Mouse (Mus musculus): Measurements from ENCODE around the gene Ccdc81.
A peak's percentile ranks its signal among the peaks of the same experiment; 100 is the strongest.

The Ccdc81 gene

DNA sequence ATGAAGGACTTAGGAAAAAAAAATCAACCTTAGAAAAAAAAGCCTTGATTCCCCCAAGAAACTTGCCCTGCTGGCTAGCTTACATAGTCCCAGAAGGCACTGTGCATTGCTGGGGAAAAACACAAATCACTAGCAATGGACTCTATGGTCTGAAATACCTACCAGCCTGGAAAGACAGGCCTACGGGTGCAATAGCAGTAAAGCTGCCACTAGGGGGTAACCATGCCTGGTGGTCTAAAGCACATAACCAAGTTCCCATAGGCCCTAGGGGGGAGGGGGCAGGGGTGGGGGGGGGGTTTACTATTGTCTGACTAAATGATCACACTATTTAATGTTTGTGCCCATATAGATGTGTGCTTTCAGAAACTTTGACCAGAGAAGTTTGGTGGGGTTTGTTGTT is 38.7 kb downstream of the Ccdc81 start:
- no peak for DNase-seq (ENCODE audit: low spot score)

DNA sequence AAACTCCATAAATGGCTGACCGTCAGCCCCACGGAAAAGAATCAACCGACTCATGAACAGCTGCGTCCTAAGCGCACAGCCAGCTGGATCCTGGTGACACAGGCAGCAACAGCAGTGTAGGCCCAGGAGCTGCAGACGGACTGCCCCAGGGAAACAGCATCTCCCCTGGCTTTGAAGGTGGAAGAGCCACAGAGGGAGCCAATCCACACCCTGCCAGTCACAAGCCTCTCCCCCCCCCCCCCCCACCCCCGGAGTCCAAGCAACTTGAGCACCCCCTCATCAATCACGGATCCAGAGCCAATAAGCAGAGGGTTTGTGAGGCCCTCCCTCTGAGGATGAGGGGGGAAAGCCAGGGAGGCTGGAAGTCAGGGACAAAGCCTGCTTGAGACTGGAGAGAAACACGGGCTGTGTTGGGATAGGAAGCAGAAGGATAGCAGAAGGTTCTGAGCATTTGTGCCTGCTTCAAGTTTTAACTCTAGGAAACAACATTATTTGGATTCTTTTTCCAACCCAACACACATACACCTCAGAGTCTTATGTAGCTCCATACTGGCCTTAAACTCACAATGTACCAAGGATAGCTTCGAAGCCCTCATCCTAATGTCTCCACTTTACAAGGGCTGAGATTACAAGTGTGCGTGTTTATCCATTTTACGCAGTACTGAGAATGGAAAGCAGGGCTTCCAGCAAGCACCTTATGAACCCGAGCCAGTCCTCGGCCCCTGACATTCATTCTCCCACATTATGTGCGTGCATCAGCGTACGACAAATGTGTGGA is 46.8 kb downstream of the Ccdc81 start:
- no peak for DNase-seq (ENCODE audit: low spot score)

DNA sequence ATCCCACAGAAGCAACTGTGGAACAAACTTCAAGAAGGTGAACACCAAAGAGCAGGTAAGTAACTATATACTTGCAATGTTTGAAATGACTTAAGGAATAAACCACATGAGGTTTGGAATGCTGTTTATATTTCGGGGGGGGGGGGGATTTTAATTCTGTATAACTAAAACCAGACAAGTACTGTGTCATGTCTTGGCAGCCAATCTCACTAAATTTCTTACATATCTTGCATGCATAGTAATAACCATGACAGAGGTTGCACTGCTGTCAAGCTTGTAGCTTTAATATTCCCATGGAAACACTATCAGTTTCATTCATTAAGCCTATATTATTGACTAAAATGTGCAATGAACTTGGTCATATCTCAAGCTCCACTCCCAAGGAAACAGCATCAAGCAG is 48.2 kb downstream of the Ccdc81 start:
- no peak for DNase-seq (ENCODE audit: low spot score)

DNA sequence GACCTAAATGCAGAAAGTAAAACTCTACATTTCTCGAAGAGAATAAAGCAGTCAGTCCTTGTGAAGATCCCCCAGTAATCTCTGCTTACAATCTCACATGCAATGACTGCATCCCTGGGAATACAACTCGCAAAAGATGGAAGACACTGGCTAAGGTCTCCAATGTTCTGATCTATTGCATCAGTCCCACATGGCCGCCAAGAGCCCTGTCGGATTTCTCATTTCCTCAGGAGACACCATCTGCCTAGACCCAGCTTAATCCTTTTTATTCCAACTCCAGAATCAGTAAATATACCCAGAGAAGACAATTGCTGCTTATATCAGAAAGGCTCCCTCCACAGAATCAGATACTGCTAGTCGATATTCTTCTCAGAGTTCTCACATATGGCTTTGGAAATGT is 50.3 kb downstream of the Ccdc81 start:
- DNase-seq (ENCODE audit: low spot score), result no peak

DNA sequence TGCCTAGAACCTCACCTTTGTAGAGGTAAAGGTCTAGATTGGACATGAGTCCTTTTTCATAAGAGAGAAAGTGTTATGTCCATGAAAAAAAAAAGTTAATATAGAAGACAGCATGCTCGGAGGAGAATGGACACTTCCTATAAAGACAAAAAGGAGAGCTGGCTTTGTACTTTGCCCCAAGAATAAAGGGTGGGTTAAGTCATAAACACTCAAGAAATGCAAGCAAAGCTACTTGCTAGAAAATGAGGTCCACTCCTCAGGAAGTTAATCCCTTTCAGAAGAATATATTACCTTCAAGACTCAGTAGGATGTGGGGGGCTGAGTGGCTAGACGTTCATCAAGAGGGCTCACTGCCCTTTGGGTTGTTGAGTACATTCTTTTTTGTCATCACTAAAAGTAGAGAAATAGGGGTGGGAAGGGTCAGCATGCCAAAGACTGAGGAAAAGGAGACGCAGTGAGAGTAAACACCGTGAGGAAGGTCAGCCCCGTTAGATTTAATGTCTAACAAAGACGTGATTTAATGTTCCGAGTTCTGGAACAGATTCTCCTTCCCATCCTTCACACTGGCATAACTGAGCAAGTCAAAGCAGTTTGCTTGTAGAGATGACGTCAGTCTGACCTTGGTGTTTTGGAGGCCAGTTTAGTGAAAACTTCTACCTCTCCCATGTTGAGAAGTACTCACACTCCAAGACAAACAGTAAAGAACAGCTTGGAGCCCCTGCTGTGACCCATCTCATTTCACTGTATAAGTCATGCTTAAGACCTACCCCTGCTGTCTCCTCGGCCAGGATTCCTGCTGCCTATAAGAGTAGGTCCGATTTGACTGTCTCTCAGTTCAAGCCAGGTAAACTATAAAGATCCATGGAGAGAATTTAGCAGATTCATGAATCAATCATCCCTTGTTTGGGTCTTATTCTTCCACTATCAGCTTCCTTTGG is 51.0 kb downstream of the Ccdc81 start:
- no peak for DNase-seq (ENCODE audit: low spot score)

DNA sequence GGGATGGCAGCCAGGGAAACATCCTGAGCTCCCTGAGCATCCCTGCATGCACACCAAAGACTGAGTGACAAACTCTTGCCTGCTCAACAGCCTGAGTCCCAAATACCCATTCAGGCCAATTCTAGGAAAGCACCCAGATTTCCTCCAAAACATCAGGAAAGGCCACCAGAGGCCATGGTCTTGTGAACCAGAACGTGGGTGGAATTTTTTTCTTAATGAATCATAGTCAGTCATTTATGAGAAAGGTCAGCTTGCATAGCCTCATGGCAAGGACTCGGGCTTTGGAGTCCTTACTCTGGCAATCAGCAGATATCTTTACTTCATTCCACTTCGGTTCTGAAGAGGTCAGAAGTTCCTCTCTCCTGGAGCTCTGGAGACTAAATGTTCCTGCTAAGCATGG is 52.9 kb downstream of the Ccdc81 start:
- no peak for DNase-seq (ENCODE audit: low spot score)

DNA sequence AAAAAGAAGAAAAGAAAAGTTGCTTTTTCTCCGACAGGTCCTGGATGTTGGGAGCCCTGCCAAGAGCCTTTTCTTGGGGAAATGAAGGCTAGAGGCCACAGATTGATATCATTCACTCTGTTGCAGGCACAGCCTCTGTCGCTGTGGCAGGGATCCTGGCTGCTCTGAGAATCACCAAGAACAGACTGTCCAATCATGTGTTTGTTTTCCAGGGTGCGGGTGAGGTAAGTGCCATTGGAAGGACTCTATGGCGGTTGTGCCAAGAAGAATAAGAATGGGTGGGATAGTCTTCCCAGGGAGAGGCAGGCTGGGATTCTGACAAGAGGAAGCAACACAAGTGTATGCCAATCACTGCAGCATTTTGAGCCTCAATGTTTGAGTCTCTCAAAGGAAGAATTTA is 57.8 kb downstream of the Ccdc81 start:
- DNase-seq (ENCODE audit: low spot score), result no peak

DNA sequence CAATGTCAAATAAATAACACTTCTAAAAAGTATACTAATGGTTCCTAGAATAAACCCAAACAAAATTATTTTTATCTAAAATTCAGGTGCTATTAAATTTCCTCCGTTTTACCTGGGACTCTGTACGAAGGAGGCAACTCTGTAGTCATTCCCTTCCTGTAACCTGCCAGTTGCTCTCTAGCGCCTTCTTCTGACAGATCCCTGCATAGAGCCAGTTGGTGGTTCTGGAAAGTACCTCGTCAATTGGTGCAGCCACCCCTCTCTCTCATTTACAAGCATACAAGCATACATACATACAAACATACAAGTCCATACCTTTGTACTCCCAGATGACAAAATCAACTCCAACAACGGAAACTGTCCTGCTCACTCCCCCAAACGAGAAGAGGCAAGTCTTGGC is 59.9 kb downstream of the Ccdc81 start:
- no peak for DNase-seq (ENCODE audit: low spot score)

DNA sequence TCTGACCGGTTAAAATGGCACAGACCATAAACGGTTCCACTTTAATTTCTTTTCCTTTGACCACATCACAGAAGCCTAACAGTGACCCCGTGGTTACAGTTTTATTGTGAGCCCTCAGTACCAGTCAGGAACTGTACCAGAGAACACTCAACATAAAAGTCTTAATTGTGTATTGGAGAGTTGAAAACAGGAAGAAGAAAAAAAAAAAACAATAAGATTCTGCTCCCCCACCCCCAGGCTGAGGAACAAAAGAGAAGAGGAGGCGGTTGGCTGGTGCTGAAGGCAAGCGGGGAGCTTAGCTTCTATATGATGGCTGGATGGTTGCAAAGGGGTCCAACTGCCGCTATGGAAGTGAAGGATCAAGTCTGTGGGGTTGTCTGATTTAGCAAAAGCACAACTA is 60.3 kb downstream of the Ccdc81 start:
- no peak for DNase-seq (ENCODE audit: low spot score)

DNA sequence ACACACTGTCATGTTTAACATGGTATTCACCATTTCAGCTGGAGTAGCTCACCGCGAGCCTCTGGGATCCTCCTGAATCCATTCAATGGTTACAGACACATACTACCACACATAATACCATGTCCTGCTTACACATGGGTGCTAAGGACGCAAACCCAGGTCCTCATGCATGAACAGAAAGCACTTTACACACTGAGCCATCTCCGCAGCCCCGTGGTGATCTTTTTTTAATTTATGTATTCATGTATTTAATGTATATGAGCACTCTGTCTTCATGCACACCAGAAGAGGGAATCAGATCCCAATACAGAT is 61.1 kb downstream of the Ccdc81 start:
- no peak for DNase-seq (ENCODE audit: low spot score)

DNA sequence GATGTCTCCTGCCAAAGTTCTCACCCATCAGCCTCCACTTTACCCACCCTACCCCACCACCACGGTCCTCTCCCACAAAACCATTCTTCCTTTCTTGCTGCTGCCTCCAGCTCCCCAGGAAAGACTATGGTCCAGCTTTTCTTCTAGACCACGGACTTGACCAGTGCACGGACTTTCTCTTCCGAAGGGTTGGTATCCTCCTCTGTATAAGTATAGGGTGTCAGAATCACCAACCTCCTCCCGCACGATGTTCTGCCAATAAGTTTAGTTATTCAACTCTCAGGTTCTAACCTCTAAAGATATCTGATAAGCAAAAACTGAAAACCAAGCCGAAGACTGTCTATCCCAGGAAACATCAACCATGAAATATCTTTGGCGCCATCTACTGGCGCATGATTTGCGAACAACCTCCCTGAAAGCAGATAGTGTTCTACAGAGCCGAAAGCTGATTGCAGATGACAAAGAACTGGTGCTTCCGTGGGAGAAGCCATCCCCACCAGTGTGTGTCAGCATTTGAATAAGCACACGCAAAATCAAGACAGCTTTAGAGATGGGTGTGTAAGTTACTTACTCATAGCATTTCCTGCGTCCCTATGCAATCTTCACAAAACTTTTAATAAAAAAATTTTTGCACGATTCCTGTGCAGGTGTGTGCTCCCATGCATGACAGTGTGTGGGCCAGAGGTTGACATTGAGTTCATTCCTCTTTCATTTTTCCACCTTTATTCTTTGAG is 61.6 kb downstream of the Ccdc81 start:
- DNase-seq (ENCODE audit: low spot score), result peak; percentile 36

DNA sequence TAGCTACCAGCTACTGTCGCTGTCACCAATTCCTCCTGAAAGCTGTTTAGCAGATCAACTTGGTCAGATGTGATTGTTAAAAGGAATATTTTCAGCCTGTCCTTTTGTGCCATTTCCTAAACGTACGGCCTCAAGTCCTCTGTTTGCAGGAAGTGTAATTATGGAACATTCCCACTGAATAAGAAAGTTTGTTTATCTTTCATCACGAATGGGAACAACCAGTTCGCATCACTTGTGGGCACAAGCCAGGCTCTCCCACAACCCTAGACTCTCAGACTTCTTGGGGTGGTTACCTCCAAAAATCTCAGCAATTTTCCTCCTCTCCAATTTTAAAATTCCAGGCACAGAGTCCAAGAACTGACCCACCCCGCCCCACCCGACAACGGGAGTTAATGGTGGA is 63.7 kb downstream of the Ccdc81 start:
- DNase-seq (ENCODE audit: low spot score), result no peak

DNA sequence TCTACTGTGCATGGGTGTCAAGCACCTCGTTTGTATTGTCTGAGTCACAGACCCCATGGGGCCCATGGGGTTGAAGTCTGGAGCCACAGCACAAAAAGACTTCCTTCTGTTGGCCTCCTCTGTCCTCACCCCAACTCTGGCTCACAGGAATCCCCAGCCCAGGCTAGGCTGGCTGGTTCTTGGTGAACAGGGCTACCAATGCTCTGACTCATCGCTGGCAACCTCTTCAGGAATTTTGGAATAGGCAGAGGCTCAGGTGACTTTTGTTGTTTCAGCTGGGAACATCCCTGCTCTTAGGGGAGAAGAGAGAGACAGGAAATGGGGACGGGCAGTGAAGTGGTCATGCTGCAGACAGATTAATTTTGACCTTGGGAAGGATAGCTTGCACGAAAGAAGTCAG is 65.6 kb downstream of the Ccdc81 start:
- no peak for DNase-seq (ENCODE audit: low spot score)

DNA sequence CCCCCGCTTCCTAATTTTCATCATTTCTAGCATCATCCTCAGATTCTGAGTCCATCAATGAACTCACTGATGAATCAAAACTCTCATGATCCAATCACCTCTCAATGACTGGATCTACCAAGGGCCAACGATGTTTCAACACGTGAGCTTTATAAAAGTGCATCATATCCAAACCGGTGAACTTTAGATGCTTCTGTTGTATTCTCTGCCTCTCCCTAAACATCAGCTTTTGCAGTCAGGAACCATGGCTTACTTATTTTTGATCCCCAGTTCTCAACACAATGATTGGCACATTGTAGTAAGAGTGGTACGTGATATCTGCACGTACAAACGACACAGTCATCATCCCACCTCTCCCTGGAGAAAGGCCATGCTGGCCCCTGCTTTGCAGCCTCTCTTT is 66.8 kb downstream of the Ccdc81 start:
- no peak for DNase-seq (ENCODE audit: low spot score)

DNA sequence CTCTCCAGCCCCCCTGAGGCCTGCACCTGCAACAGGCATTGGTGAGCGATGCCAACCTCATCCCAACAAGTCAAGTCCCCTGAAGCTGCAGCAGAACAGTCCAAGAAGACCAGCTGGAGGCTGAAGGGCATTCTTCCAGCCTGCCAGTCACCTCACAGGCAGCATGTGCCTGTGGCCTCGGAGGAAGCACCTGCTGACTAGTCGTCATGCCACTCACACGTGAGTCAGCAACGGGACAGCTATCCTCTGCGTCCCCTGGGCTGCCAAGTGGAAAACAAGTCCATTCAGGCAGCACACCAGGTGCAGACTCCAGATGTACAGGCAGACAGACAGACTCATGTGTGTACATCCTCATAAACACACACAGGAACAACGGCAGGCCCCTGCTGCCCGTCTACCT is 67.9 kb downstream of the Ccdc81 start:
- no peak for DNase-seq (ENCODE audit: low spot score)

DNA sequence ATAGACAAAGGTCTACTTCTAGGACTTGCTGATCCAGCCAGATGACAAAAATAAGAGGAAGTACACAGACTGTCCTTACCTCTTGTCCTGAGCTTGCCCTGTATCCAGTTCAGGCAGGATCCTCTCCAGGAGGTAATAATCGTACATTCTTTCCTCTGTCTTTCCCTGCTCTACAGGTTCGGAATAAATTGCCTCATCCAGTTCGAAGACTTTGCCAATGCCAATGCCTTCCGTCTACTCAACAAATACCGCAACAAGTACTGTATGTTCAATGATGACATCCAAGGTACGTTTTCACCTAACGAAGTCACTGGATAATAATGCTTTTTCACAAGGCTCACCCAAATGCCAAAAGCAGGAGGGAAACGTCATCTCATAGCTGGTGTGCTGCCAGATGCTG is 69.9 kb downstream of the Ccdc81 start:
- DNase-seq (ENCODE audit: low spot score), result no peak

DNA sequence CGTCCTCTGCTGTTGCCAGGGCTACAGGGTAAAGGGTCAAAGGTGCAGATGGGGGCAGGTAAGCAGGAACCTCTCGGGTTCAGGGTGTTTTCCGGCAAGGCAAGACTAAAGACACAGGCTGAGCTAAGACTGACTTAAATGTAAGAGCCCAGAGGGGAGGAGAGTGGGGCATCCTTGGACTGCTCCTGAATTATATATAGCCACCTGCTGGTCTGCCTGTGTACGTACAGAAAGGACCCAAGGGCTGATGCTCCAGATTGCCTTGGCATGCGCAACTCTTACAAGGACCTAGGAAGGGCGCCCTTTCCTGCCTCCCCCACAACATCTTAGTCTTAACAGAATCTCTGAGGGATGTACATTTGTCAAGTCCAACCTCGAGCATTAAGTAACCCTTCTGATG is 74.2 kb downstream of the Ccdc81 start:
- DNase-seq (ENCODE audit: low spot score), result no peak

DNA sequence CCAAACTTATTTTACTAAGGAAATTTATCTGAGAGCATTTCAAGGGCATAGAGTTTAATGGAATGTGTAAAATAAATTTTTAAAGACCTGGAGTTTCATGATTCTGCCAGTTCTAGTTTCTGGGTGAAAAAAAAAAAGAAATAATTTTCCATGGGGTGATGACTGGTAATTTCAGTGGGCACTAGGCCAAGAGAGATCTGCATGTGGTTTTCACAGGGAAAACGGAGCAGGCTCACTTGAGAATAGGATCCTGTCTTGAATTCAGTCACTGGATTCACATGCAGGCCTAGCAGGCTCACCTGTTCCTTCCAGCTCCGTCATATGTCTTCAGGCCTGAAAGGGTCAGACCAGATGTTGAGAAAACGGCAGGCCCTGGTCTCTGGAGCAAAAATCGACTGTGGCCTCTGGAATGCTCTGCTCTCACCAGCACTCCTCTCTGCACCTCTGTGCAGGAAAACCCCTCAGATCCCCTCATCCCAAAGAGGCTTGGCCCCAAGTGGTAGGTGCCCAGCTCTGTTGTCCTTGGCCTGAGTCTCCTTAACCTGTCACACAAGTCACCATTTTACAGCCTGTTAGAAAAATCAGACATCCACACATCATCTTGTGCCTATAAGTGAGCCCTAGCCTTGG is 74.9 kb downstream of the Ccdc81 start:
- DNase-seq (ENCODE audit: low spot score), result no peak

Data from urinary bladder, postnatal 10 days (tissue).